Mouse (Mus musculus) hematopoietic stem cell, adult 5-6 weeks (primary cell): ENCODE data around the gene A1cf. TPM values are rescaled to one million over a fixed set of nuclear protein-coding genes. Genes with fewer than 3 reads are reported as not detected.
A peak's percentile ranks its signal among the peaks of the same experiment; 100 is the strongest.

Experiments
- ATAC-seq, 2 experiments: fragments of 125-278 bp in 1 of 2; replicated peaks in 1 of 2; 2 replicates each; pipeline ENCODE4 v1.8.0; 2016 to 2017; ENCODE audit warnings: inconsistent platforms in 2 of 2, mild to moderate bottlenecking in 2 of 2, moderate number of reproducible peaks in 2 of 2, low read depth in 1 of 2, moderate TSS enrichment in 1 of 2; ENCODE audit not compliant: low FRiP score in 2 of 2, poor library complexity in 2 of 2, severe bottlenecking in 2 of 2, insufficient read depth in 1 of 2, low TSS enrichment in 1 of 2
- total RNA-seq: library from RNA; stranded (forward); fragments of 172-1452, 232-1000 nt; gene quantifications from 2 replicates; pipeline ENCODE4 v1.2.3, GENCODE M21; 2017

Gene A1cf
- 2.3 and 4.1 TPM in 2 replicates for total RNA-seq

- no peak for ATAC-seq
Observed at GRCm38 (mm10) chr19:31868521-31868920, at the start of gene A1cf. TSS of gene A1cf (plus strand) at chr19:31868764.

- peak in 1 of 2 experiments; percentile 71; a peak in 1 of 4 replicates for ATAC-seq
Observed at GRCm38 (mm10) chr19:31834250-31834649, 34.3 kb upstream of the A1cf start.

GRCm38 (mm10) chr19:31861909-31862308, 6.7 kb upstream of the A1cf start:
- ATAC-seq, result peak in 1 of 2 experiments; percentile 27; a peak in 1 of 4 replicates

- ATAC-seq, result no peak
Observed at GRCm38 (mm10) chr19:31862512-31863249, 5.9 kb upstream of the A1cf start.

- ATAC-seq, result no peak
Observed at GRCm38 (mm10) chr19:31865451-31865850, 3.1 kb upstream of the A1cf start.

GRCm38 (mm10) chr19:31868076-31868475, 488 bp upstream of the A1cf start:
- no peak for ATAC-seq

GRCm38 (mm10) chr19:31868971-31869370, 407 bp downstream of the A1cf start:
- no peak for ATAC-seq

- ATAC-seq, result no peak
Observed at GRCm38 (mm10) chr19:31871377-31871776, 2.8 kb downstream of the A1cf start.

GRCm38 (mm10) chr19:31877968-31878367, 9.4 kb downstream of the A1cf start:
- no peak for ATAC-seq

- ATAC-seq, result no peak
Observed at GRCm38 (mm10) chr19:31884594-31884993, 16.0 kb downstream of the A1cf start.

- ATAC-seq, result no peak
Observed at GRCm38 (mm10) chr19:31887275-31887674, 18.7 kb downstream of the A1cf start.

- ATAC-seq, result no peak
Observed at GRCm38 (mm10) chr19:31889988-31890387, 21.4 kb downstream of the A1cf start.

GRCm38 (mm10) chr19:31891001-31891893, 22.7 kb downstream of the A1cf start:
- ATAC-seq, result no peak

GRCm38 (mm10) chr19:31895971-31896370, 27.4 kb downstream of the A1cf start:
- no peak for ATAC-seq

GRCm38 (mm10) chr19:31896711-31897110, 28.1 kb downstream of the A1cf start:
- ATAC-seq, result no peak

GRCm38 (mm10) chr19:31905671-31906070, 37.1 kb downstream of the A1cf start:
- ATAC-seq, result no peak

- ATAC-seq, result peak; percentile 76 to 91
Observed at GRCm38 (mm10) chr19:31910423-31910822, 41.9 kb downstream of the A1cf start.

- ATAC-seq, result no peak
Observed at GRCm38 (mm10) chr19:31913946-31914345, 45.4 kb downstream of the A1cf start.
